Mouse (Mus musculus): Measurements from ENCODE around the gene Nuak2. TPM values are rescaled to one million over a fixed set of nuclear protein-coding genes. Genes with fewer than 3 reads are reported as not detected.

Nuak2 gene
- polyA plus RNA-seq, 2 experiments, result 1.2 to 2.0 TPM

GRCm38 (mm10) chr1:132321821-132322580, 6.1 kb downstream of the Nuak2 start:
- WGBS (ENCODE audit: insufficient replicate concordance), result 60% methylated on average over 7 of the region's 7 CpGs
- no peak for TF ChIP-seq EP300 (IDR thresholded peaks at IDR 0.05; ENCODE audit: low read depth)
- TF ChIP-seq CTCF (IDR thresholded peaks at IDR 0.05; ENCODE audit: low read depth), result no peak
- Histone ChIP-seq H3K4me1 (replicated peaks; ENCODE audit: control insufficient read depth in 2 of 2, insufficient read depth in 2 of 2, low read length in 1 of 2) (peaks cover 0 to 8% of the 10 kb centered on the region in 2 experiments; a peak in 2 of 4 replicates), H3K36me3 (replicated peaks; ENCODE audit: control insufficient read depth, insufficient read depth, low read depth) (no peaks in the 10 kb centered on the region), H3K27me3 (ENCODE audit: control insufficient read depth, insufficient read depth, low read length) (peaks cover 8% of the 10 kb centered on the region), H3K9ac (replicated peaks) (no peak overlapping the region), H3K4me3 (ENCODE audit: insufficient read depth in 1 of 2, low read depth in 2 of 2, low read length in 2 of 2) (no peak overlapping the region), H3K27ac (no peak overlapping the region), H3K4me2 (ENCODE audit: low read depth) (no peak overlapping the region), H3K9me3 (ENCODE audit: control insufficient read depth, low read length) (no peaks in the 10 kb centered on the region)
- ATAC-seq (ENCODE audit: insufficient read depth) (no peak), DNase-seq (ENCODE audit: low read depth in 3 of 3, low spot score in 3 of 3) (no peak)

DNA sequence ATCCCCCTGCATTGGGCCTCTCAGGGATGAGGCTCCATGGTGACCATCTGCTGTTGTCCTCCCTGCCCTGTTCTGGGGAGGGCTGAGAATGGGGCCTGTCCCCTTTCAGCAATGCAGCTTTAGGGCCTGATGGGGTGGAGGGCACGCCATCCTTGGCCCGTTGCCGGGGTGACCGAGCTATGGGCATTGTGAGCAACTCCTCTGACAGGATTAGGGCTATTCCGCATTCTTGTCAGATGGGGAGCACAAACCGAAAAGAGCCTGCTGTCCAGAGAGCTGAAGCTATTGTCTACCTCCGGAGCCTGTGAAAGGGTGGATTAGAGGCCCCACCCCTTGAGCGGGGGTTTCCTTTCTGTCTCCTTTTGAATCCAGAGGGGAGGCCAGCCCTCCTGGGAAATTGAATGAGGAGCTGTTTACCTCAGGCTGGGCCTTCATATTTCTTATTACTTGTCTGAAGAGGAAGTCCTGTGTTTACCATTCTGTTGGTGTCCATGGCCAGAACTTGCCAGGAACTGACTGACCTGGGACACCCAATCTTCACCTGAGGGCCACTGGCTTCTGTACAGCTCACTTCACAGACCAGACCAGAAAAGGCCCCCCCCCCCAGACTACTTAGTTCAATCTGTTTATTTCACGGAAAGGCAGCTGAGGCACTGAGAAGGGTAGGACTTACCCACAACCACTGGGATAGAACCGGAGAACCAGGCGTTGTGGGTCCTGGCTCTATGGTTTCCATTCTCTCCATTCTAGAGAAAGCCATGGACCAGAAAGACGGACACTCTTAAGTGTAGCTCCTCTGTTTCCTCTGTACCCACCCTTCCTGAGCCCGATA, 7.0 kb downstream of the Nuak2 start:
- ATAC-seq (ENCODE audit: insufficient read depth) (no peak), DNase-seq (ENCODE audit: low read depth in 3 of 3, low spot score in 3 of 3) (no peak)
- TF ChIP-seq EP300 (IDR thresholded peaks at IDR 0.05; ENCODE audit: low read depth) (no peak), CTCF (IDR thresholded peaks at IDR 0.05; ENCODE audit: low read depth) (no peak)
- no peaks in the 10 kb centered on the region for H3K9me3 ChIP-seq (ENCODE audit: control insufficient read depth, low read length)
- no peak overlapping the region for H3K4me3 ChIP-seq (ENCODE audit: insufficient read depth in 1 of 2, low read depth in 2 of 2, low read length in 2 of 2)
- 59% methylated on average over 13 of the region's 13 CpGs for WGBS (ENCODE audit: insufficient replicate concordance)
- H3K4me1 ChIP-seq (replicated peaks; ENCODE audit: control insufficient read depth in 2 of 2, insufficient read depth in 2 of 2, low read length in 1 of 2), result peaks cover 0 to 5% of the 10 kb centered on the region in 2 experiments; a peak in 1 of 4 replicates
- H3K27ac ChIP-seq, result no peak overlapping the region
- H3K36me3 ChIP-seq (replicated peaks; ENCODE audit: control insufficient read depth, insufficient read depth, low read depth), result no peaks in the 10 kb centered on the region
- no peaks in the 10 kb centered on the region; the same call in 1 of the 2 replicates for H3K27me3 ChIP-seq (ENCODE audit: control insufficient read depth, insufficient read depth, low read length)
- no peak overlapping the region for H3K4me2 ChIP-seq (ENCODE audit: low read depth)
- no peak overlapping the region for H3K9ac ChIP-seq (replicated peaks)

DNA sequence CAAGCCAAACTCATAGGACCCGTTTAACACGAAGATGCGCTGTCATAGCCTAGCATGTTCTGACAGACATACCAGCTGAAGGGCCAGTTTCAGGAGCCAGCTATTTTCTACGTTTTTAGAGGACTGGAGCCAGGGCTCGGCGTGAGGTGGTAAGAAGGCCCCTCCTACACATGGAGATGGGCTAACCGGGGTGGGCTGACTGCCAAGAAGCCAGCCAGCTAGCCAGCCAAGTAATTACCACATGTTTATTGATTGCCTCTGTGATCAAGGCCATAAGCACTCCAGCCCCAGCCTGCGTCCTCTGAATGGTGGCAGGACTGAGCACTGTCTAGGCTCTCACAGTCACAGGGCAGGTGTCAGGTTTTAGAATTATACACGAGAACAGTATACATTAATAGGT, 10.9 kb downstream of the Nuak2 start:
- no peak for DNase-seq (ENCODE audit: low read depth in 3 of 3, low spot score in 3 of 3)
- 65% methylated on average over 9 of the region's 9 CpGs for WGBS (ENCODE audit: insufficient replicate concordance)
- no peak overlapping the region for H3K4me3 ChIP-seq (ENCODE audit: insufficient read depth in 1 of 2, low read depth in 2 of 2, low read length in 2 of 2)
- H3K4me2 ChIP-seq (ENCODE audit: low read depth), result no peak overlapping the region
- no peaks in the 10 kb centered on the region for H3K9me3 ChIP-seq (ENCODE audit: control insufficient read depth, low read length)
- H3K27ac ChIP-seq, result no peak overlapping the region
- peak; percentile 31; the same call in 1 of the 2 replicates for ATAC-seq (ENCODE audit: insufficient read depth)
- TF ChIP-seq EP300 (IDR thresholded peaks at IDR 0.05; ENCODE audit: low read depth), result no peak
- TF ChIP-seq CTCF (IDR thresholded peaks at IDR 0.05; ENCODE audit: low read depth), result no peak
- no peaks in the 10 kb centered on the region; a peak in 1 of 4 replicates for H3K4me1 ChIP-seq (replicated peaks; ENCODE audit: control insufficient read depth in 2 of 2, insufficient read depth in 2 of 2, low read length in 1 of 2)
- no peaks in the 10 kb centered on the region for H3K27me3 ChIP-seq (ENCODE audit: control insufficient read depth, insufficient read depth, low read length)
- H3K9ac ChIP-seq (replicated peaks), result no peak overlapping the region
- no peaks in the 10 kb centered on the region for H3K36me3 ChIP-seq (replicated peaks; ENCODE audit: control insufficient read depth, insufficient read depth, low read depth)

- TF ChIP-seq CTCF (IDR thresholded peaks at IDR 0.05; ENCODE audit: low read depth) (no peak), EP300 (IDR thresholded peaks at IDR 0.05; ENCODE audit: low read depth) (no peak)
- H3K27me3 ChIP-seq (ENCODE audit: control insufficient read depth, insufficient read depth, low read length), result no peaks in the 10 kb centered on the region
- ATAC-seq (ENCODE audit: insufficient read depth) (no peak), DNase-seq (ENCODE audit: low read depth in 3 of 3, low spot score in 3 of 3) (no peak)
- H3K36me3 ChIP-seq (replicated peaks; ENCODE audit: control insufficient read depth, insufficient read depth, low read depth), result no peaks in the 10 kb centered on the region
- 75% methylated on average over 17 of the region's 17 CpGs for WGBS (ENCODE audit: insufficient replicate concordance)
- H3K4me1 ChIP-seq (replicated peaks; ENCODE audit: control insufficient read depth in 2 of 2, insufficient read depth in 2 of 2, low read length in 1 of 2), result no peaks in the 10 kb centered on the region; a peak in 2 of 4 replicates
- H3K9ac ChIP-seq (replicated peaks), result no peak overlapping the region
- no peak overlapping the region for H3K4me3 ChIP-seq (ENCODE audit: insufficient read depth in 1 of 2, low read depth in 2 of 2, low read length in 2 of 2)
- H3K27ac ChIP-seq, result no peak overlapping the region
- no peak overlapping the region for H3K4me2 ChIP-seq (ENCODE audit: low read depth)
- no peaks in the 10 kb centered on the region for H3K9me3 ChIP-seq (ENCODE audit: control insufficient read depth, low read length)
Observed at GRCm38 (mm10) chr1:132327477-132327876, 11.6 kb downstream of the Nuak2 start.

DNA sequence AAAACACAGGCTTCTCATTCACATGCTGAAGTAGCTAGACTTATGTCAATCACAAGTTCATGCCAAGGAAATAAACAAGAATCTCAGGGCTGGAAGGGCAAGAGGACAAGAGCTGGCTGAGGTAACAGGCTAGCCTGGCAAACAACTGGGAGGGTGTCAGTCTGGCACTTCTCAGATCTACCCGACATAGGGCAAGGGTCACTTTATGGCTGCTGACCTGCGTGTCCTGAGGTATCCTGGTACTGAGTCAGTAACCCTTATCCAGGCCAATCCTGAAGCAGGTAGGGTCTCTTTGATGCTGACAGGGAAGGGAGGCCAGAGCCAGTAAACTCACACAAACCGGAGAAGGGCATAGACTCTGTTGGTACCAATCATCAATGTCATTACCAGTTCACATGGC, 12.6 kb downstream of the Nuak2 start:
- TF ChIP-seq EP300 (IDR thresholded peaks at IDR 0.05; ENCODE audit: low read depth), result no peak
- TF ChIP-seq CTCF (IDR thresholded peaks at IDR 0.05; ENCODE audit: low read depth), result no peak
- ATAC-seq (ENCODE audit: insufficient read depth) (no peak), DNase-seq (ENCODE audit: low read depth in 3 of 3, low spot score in 3 of 3) (no peak)
- no peak overlapping the region for H3K4me3 ChIP-seq (ENCODE audit: insufficient read depth in 1 of 2, low read depth in 2 of 2, low read length in 2 of 2)
- H3K27me3 ChIP-seq (ENCODE audit: control insufficient read depth, insufficient read depth, low read length), result no peaks in the 10 kb centered on the region
- no peak overlapping the region for H3K27ac ChIP-seq
- no peaks in the 10 kb centered on the region for H3K36me3 ChIP-seq (replicated peaks; ENCODE audit: control insufficient read depth, insufficient read depth, low read depth)
- H3K4me1 ChIP-seq (replicated peaks; ENCODE audit: control insufficient read depth in 2 of 2, insufficient read depth in 2 of 2, low read length in 1 of 2), result peaks cover 0 to 2% of the 10 kb centered on the region in 2 experiments; a peak in 2 of 4 replicates
- 56% methylated on average over 3 of the region's 3 CpGs for WGBS (ENCODE audit: insufficient replicate concordance)
- H3K9ac ChIP-seq (replicated peaks), result no peak overlapping the region
- no peaks in the 10 kb centered on the region for H3K9me3 ChIP-seq (ENCODE audit: control insufficient read depth, low read length)
- H3K4me2 ChIP-seq (ENCODE audit: low read depth), result no peak overlapping the region
